Mouse (Mus musculus): ENCODE data around the gene Gm10643. TPM values are rescaled to one million over a fixed set of nuclear protein-coding genes. Genes with fewer than 3 reads are reported as not detected.

Gene Gm10643
- polyA plus RNA-seq, 1 experiment from 2014 or later: 0.08 TPM

DNA sequence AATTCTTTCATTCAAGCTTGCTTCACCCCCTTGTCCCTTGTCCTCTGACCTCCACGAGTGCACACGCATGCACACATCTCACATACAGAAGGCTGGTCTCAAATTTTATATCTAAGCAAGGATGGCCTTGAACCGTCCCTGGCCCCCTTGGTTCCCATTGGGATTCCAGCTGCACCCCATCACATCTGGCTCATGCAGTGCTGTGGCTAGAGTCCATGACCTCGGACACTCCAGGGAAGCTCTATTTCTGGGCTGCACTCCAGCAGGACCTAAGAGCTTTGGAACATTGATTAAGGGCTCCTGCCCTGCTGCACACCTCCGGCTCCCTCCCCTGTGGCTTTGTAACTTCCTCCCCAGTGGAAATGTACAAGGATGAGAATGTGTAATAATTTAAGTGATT is 26.9 kb downstream of the Gm10643 start:
- Histone ChIP-seq H3K36me3 (ENCODE audit: control insufficient read depth, insufficient read depth) (no peaks in the 10 kb centered on the region), H3K4me2 (ENCODE audit: low read depth, low read length) (no peak overlapping the region), H3K4me3 (ENCODE audit: low read depth, low read length) (no peak overlapping the region), H3K27ac (ENCODE audit: low read length) (no peak overlapping the region), H3K9ac (ENCODE audit: low read depth, low read length) (no peak overlapping the region), H3K27me3 (ENCODE audit: control insufficient read depth, insufficient read depth, low read depth, low read length) (peaks cover 24% of the 10 kb centered on the region), H3K9me3 (replicated peaks; ENCODE audit: control insufficient read depth, low read length) (no peaks in the 10 kb centered on the region), H3K4me1 (ENCODE audit: control insufficient read depth, low read depth, low read length) (no peaks in the 10 kb centered on the region)
- 67% methylated on average over 5 of the region's 5 CpGs for WGBS (ENCODE audit: insufficient replicate concordance)
- no peak for ATAC-seq (ENCODE audit: low read depth)

- Histone ChIP-seq H3K27ac (ENCODE audit: low read length) (no peak overlapping the region), H3K4me3 (ENCODE audit: low read depth, low read length) (no peak overlapping the region), H3K4me2 (ENCODE audit: low read depth, low read length) (no peak overlapping the region), H3K27me3 (ENCODE audit: control insufficient read depth, insufficient read depth, low read depth, low read length) (no peaks in the 10 kb centered on the region), H3K9me3 (replicated peaks; ENCODE audit: control insufficient read depth, low read length) (no peaks in the 10 kb centered on the region), H3K9ac (ENCODE audit: low read depth, low read length) (no peak overlapping the region), H3K36me3 (ENCODE audit: control insufficient read depth, insufficient read depth) (no peaks in the 10 kb centered on the region), H3K4me1 (ENCODE audit: control insufficient read depth, low read depth, low read length) (no peaks in the 10 kb centered on the region)
- 53% methylated on average over 4 of the region's 4 CpGs for WGBS (ENCODE audit: insufficient replicate concordance)
- no peak for ATAC-seq (ENCODE audit: low read depth)
Measured at GRCm38 (mm10) chr8:84032777-84033176, 32.2 kb downstream of the Gm10643 start.

GRCm38 (mm10) chr8:84029272-84029671 is 35.7 kb downstream of the Gm10643 start:
- no peak overlapping the region for H3K9ac ChIP-seq (ENCODE audit: low read depth, low read length)
- ATAC-seq (ENCODE audit: low read depth): no peak
- no peak overlapping the region for H3K4me2 ChIP-seq (ENCODE audit: low read depth, low read length)
- H3K9me3 ChIP-seq (replicated peaks; ENCODE audit: control insufficient read depth, low read length): no peaks in the 10 kb centered on the region
- peaks cover 28% of the 10 kb centered on the region for H3K27me3 ChIP-seq (ENCODE audit: control insufficient read depth, insufficient read depth, low read depth, low read length)
- peaks cover 6% of the 10 kb centered on the region for H3K4me1 ChIP-seq (ENCODE audit: control insufficient read depth, low read depth, low read length)
- 65% methylated on average over 5 of the region's 5 CpGs for WGBS (ENCODE audit: insufficient replicate concordance)
- H3K27ac ChIP-seq (ENCODE audit: low read length): no peak overlapping the region
- no peak overlapping the region for H3K4me3 ChIP-seq (ENCODE audit: low read depth, low read length)
- H3K36me3 ChIP-seq (ENCODE audit: control insufficient read depth, insufficient read depth): no peaks in the 10 kb centered on the region

DNA sequence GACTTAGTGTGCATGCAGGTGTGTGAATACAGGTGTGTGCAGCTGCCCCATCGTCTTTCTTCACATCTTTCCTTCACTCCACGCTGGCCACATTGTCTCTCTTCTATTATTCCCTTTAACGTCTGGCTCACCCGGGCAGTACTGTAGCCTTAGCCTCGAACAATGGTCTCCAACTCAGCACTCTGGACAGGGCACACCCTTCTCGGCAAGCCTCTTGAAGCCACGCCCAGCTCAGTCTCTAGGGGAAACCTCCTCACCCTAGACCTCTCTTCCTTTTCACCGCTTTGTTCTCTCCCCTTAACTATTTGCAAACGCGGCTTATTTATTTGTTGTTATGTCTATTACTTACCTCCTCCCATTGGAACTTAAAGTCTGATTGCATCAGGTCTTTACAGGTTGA is 37.5 kb downstream of the Gm10643 start:
- Histone ChIP-seq H3K27ac (ENCODE audit: low read length) (no peak overlapping the region), H3K36me3 (ENCODE audit: control insufficient read depth, insufficient read depth) (no peaks in the 10 kb centered on the region), H3K9me3 (replicated peaks; ENCODE audit: control insufficient read depth, low read length) (no peaks in the 10 kb centered on the region), H3K9ac (ENCODE audit: low read depth, low read length) (no peak overlapping the region), H3K4me3 (ENCODE audit: low read depth, low read length) (no peak overlapping the region), H3K4me1 (ENCODE audit: control insufficient read depth, low read depth, low read length) (peaks cover 6% of the 10 kb centered on the region), H3K27me3 (ENCODE audit: control insufficient read depth, insufficient read depth, low read depth, low read length) (peaks cover 42% of the 10 kb centered on the region), H3K4me2 (ENCODE audit: low read depth, low read length) (no peak overlapping the region)
- no peak for ATAC-seq (ENCODE audit: low read depth)
- 10% methylated on average over 10 of the region's 10 CpGs for WGBS (ENCODE audit: insufficient replicate concordance)

- peak; percentile 59 for ATAC-seq (ENCODE audit: low read depth)
- WGBS (ENCODE audit: insufficient replicate concordance): under 1% methylated on average over 41 of the region's 41 CpGs
- Histone ChIP-seq H3K4me1 (ENCODE audit: control insufficient read depth, low read depth, low read length) (peaks cover 6% of the 10 kb centered on the region), H3K4me3 (ENCODE audit: low read depth, low read length) (peak overlapping the region; percentile 34; the same call in 1 of the 2 replicates), H3K4me2 (ENCODE audit: low read depth, low read length) (peak overlapping the region; percentile 55), H3K27ac (ENCODE audit: low read length) (no peak overlapping the region), H3K36me3 (ENCODE audit: control insufficient read depth, insufficient read depth) (no peaks in the 10 kb centered on the region), H3K27me3 (ENCODE audit: control insufficient read depth, insufficient read depth, low read depth, low read length) (peaks cover 54% of the 10 kb centered on the region), H3K9ac (ENCODE audit: low read depth, low read length) (no peak overlapping the region), H3K9me3 (replicated peaks; ENCODE audit: control insufficient read depth, low read length) (no peaks in the 10 kb centered on the region)
Measured at GRCm38 (mm10) chr8:84025863-84026262, 39.1 kb downstream of the Gm10643 start.

DNA sequence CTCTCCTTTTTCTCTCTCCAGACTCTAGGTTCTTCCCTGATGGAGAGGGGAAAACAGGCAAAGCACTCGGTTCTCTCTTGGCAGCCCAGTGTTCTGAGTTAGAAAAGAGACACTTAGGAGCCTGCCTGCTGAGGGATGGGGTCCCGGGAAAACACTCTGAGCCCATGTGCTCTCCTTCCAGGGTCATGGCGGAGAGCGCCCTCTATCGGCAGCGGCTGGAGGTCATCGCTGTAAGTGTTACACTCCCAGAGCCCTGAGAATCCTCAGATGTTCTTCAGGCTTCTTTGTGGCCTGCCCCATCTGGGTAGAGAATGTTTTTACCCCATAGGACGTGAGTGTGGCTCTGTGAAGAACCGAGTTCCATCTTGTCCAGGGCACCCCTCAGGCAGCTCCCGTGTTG is 40.8 kb downstream of the Gm10643 start:
- Histone ChIP-seq H3K9me3 (replicated peaks; ENCODE audit: control insufficient read depth, low read length) (no peaks in the 10 kb centered on the region), H3K27me3 (ENCODE audit: control insufficient read depth, insufficient read depth, low read depth, low read length) (peaks cover 65% of the 10 kb centered on the region), H3K4me1 (ENCODE audit: control insufficient read depth, low read depth, low read length) (peaks cover 6% of the 10 kb centered on the region), H3K9ac (ENCODE audit: low read depth, low read length) (no peak overlapping the region), H3K4me3 (ENCODE audit: low read depth, low read length) (no peak overlapping the region), H3K27ac (ENCODE audit: low read length) (no peak overlapping the region), H3K36me3 (ENCODE audit: control insufficient read depth, insufficient read depth) (no peaks in the 10 kb centered on the region), H3K4me2 (ENCODE audit: low read depth, low read length) (no peak overlapping the region)
- WGBS (ENCODE audit: insufficient replicate concordance): 17% methylated on average over 10 of the region's 10 CpGs
- no peak for ATAC-seq (ENCODE audit: low read depth)

DNA sequence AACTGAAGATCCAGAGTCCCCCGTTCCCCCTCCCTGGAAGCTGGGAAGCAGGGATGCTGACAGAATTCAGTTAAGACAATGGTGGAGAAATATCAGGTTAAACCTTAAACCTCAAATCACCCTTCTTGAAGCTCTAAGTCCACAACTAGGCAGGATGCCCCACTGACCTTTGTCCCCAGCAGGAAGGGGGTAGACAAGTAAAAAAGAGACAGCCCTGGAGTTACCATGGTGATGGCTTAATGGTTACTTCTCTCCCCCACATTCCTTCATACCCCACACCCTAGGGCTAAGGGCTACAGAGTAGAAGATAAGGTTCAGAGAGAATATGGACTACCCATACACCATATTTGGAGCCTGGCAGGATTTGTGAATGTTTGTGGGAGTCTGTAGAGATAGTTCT is 41.3 kb downstream of the Gm10643 start:
- no peaks in the 10 kb centered on the region for H3K36me3 ChIP-seq (ENCODE audit: control insufficient read depth, insufficient read depth)
- no peak for ATAC-seq (ENCODE audit: low read depth)
- peaks cover 6% of the 10 kb centered on the region for H3K4me1 ChIP-seq (ENCODE audit: control insufficient read depth, low read depth, low read length)
- no peak overlapping the region for H3K9ac ChIP-seq (ENCODE audit: low read depth, low read length)
- H3K9me3 ChIP-seq (replicated peaks; ENCODE audit: control insufficient read depth, low read length): no peaks in the 10 kb centered on the region
- 46% methylated on average over 1 of the region's 1 CpGs for WGBS (ENCODE audit: insufficient replicate concordance)
- no peak overlapping the region for H3K4me2 ChIP-seq (ENCODE audit: low read depth, low read length)
- peaks cover 65% of the 10 kb centered on the region for H3K27me3 ChIP-seq (ENCODE audit: control insufficient read depth, insufficient read depth, low read depth, low read length)
- H3K4me3 ChIP-seq (ENCODE audit: low read depth, low read length): no peak overlapping the region
- H3K27ac ChIP-seq (ENCODE audit: low read length): no peak overlapping the region

DNA sequence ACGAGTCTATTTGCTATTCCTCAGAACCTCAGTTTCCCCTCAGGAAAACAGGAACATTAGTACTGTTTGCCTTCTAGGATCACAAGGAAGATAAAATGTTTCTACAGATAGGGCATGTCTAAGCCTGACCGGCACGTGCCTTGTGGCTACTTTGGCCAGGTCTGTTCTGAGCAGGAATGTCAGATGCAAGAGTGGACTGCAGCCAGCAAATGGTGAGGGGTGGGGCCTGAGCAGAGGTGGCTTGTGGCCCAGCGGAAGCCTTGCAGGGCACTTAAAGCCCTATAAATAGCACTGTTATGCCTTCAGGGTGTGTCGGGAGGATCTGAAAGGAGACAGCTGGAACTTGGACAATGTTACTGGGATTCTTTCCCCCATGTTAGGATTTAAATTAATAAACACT is 41.9 kb downstream of the Gm10643 start:
- WGBS (ENCODE audit: insufficient replicate concordance): 21% methylated on average over 5 of the region's 5 CpGs
- H3K9ac ChIP-seq (ENCODE audit: low read depth, low read length): no peak overlapping the region
- no peaks in the 10 kb centered on the region for H3K9me3 ChIP-seq (replicated peaks; ENCODE audit: control insufficient read depth, low read length)
- H3K4me1 ChIP-seq (ENCODE audit: control insufficient read depth, low read depth, low read length): peaks cover 6% of the 10 kb centered on the region
- H3K27me3 ChIP-seq (ENCODE audit: control insufficient read depth, insufficient read depth, low read depth, low read length): peaks cover 69% of the 10 kb centered on the region
- no peak overlapping the region for H3K4me3 ChIP-seq (ENCODE audit: low read depth, low read length)
- no peak overlapping the region for H3K4me2 ChIP-seq (ENCODE audit: low read depth, low read length)
- H3K36me3 ChIP-seq (ENCODE audit: control insufficient read depth, insufficient read depth): no peaks in the 10 kb centered on the region
- no peak overlapping the region for H3K27ac ChIP-seq (ENCODE audit: low read length)
- no peak for ATAC-seq (ENCODE audit: low read depth)

GRCm38 (mm10) chr8:84021569-84021968 is 43.4 kb downstream of the Gm10643 start:
- no peak overlapping the region for H3K4me3 ChIP-seq (ENCODE audit: low read depth, low read length)
- no peak overlapping the region for H3K9ac ChIP-seq (ENCODE audit: low read depth, low read length)
- H3K27me3 ChIP-seq (ENCODE audit: control insufficient read depth, insufficient read depth, low read depth, low read length): peaks cover 64% of the 10 kb centered on the region

More at GRCm38 (mm10) chr8:84021569-84021968, 43.4 kb downstream of the Gm10643 start:
- WGBS (ENCODE audit: insufficient replicate concordance): 39% methylated on average over 12 of the region's 12 CpGs
- H3K4me2 ChIP-seq (ENCODE audit: low read depth, low read length): no peak overlapping the region
- H3K4me1 ChIP-seq (ENCODE audit: control insufficient read depth, low read depth, low read length): peaks cover 6% of the 10 kb centered on the region
- H3K27ac ChIP-seq (ENCODE audit: low read length): no peak overlapping the region
- no peaks in the 10 kb centered on the region for H3K9me3 ChIP-seq (replicated peaks; ENCODE audit: control insufficient read depth, low read length)
- ATAC-seq (ENCODE audit: low read depth): no peak
- H3K36me3 ChIP-seq (ENCODE audit: control insufficient read depth, insufficient read depth): no peaks in the 10 kb centered on the region

Data from liver, embryonic 16.5 days (tissue).